Mouse (Mus musculus) v-Abl transformed pro-B cells (cell line): ENCODE data around the gene P4htm.

Source experiments
- in situ Hi-C, 2 experiments: fragments of 400-800 bp; cut with MboI; formaldehyde crosslinking; loops; one replicate each; pipeline ENCODE4 v1.15.1; 2025; ENCODE audit not compliant: unreplicated experiment in 2 of 2

P4htm gene

GRCm38 (mm10) chr9:108560227-108560841 is 37.1 kb downstream of the P4htm start, which contains the start of gene Impdh2:
TSS of gene Impdh2 (plus strand) at chr9:108560286.
- in situ Hi-C loops: no loop called here

- in situ Hi-C loops: no loop called here
Observed at GRCm38 (mm10) chr9:108559169-108559568, 38.3 kb downstream of the P4htm start.

- in situ Hi-C loops: loop anchor here (10.0 to 25.0 kb wide), 3 partner anchors 162 to 785 kb away; partner anchors contain the start of gene Rbm5 (in 1 of the 2)
Observed at GRCm38 (mm10) chr9:108546875-108547274, 50.6 kb downstream of the P4htm start.

- in situ Hi-C loops: loop anchor here (10.0 to 25.0 kb wide), 3 partner anchors 161 to 784 kb away; partner anchors contain the start of gene Rbm5 (in 1 of the 2)
Observed at GRCm38 (mm10) chr9:108545986-108546385, 51.5 kb downstream of the P4htm start.

GRCm38 (mm10) chr9:108540846-108541245 is 56.6 kb downstream of the P4htm start:
- in situ Hi-C loops: loop anchor here (10.0 to 25.0 kb wide), 3 partner anchors 156 to 779 kb away; partner anchors contain the start of gene Rbm5 (in 1 of the 2)

- in situ Hi-C loops: loop anchor here in 1 of 2 experiments (25.0 kb wide), 1 partner anchor 769 kb away; the partner anchor contains the start of gene Rbm5
Observed at GRCm38 (mm10) chr9:108531496-108531895, 66.0 kb downstream of the P4htm start.

GRCm38 (mm10) chr9:108530954-108531353 is 66.5 kb downstream of the P4htm start:
- in situ Hi-C loops: loop anchor here in 1 of 2 experiments (25.0 kb wide), 1 partner anchor 769 kb away; the partner anchor contains the start of gene Rbm5
